Mouse (Mus musculus): ENCODE data around the gene Arpc1b. TPM values are rescaled to one million over a fixed set of nuclear protein-coding genes. Genes with fewer than 3 reads are reported as not detected.
A peak's percentile ranks its signal among the peaks of the same experiment; 100 is the strongest.

Gene Arpc1b
- polyA plus RNA-seq, 1 experiment from 2014 or later, result 51.2 TPM

- H3K27ac ChIP-seq (ENCODE audit: low read depth, low read length), result no peak overlapping the region
- no peak for ATAC-seq (replicated peaks; ENCODE audit: low FRiP score)
- no peaks in the 10 kb centered on the region for H3K9me3 ChIP-seq (ENCODE audit: control insufficient read depth, low read length)
- no peaks in the 10 kb centered on the region for H3K4me1 ChIP-seq (replicated peaks; ENCODE audit: control insufficient read depth, insufficient read depth, low read length)
- H3K4me2 ChIP-seq (ENCODE audit: low read depth, low read length, severe bottlenecking), result no peak overlapping the region
- H3K27me3 ChIP-seq (ENCODE audit: control insufficient read depth, insufficient read depth, low read length), result no peaks in the 10 kb centered on the region
- 91% methylated on average over 6 of the region's 6 CpGs for WGBS
- H3K4me3 ChIP-seq (ENCODE audit: low read depth, low read length), result no peak overlapping the region
- DNase-seq (ENCODE audit: low spot score), result no peak
- peaks cover 23% of the 10 kb centered on the region for H3K36me3 ChIP-seq (ENCODE audit: control insufficient read depth, insufficient read depth, low read length)
- no peak overlapping the region for H3K9ac ChIP-seq (ENCODE audit: low read length)
These were observed 35.3 kb downstream of the Arpc1b start for GRCm38 (mm10) chr5:145149294-145149693.

GRCm38 (mm10) chr5:145152690-145153089, 38.7 kb downstream of the Arpc1b start:
- H3K4me1 ChIP-seq (replicated peaks; ENCODE audit: control insufficient read depth, insufficient read depth, low read length), result no peaks in the 10 kb centered on the region
- peaks cover 4% of the 10 kb centered on the region; the same call in 1 of the 2 replicates for H3K36me3 ChIP-seq (ENCODE audit: control insufficient read depth, insufficient read depth, low read length)
- H3K9me3 ChIP-seq (ENCODE audit: control insufficient read depth, low read length), result no peaks in the 10 kb centered on the region
- no peak for ATAC-seq (replicated peaks; ENCODE audit: low FRiP score)
- no peak overlapping the region for H3K4me2 ChIP-seq (ENCODE audit: low read depth, low read length, severe bottlenecking)
- H3K4me3 ChIP-seq (ENCODE audit: low read depth, low read length), result no peak overlapping the region
- H3K27me3 ChIP-seq (ENCODE audit: control insufficient read depth, insufficient read depth, low read length), result no peaks in the 10 kb centered on the region
- no peak for DNase-seq (ENCODE audit: low spot score)
- H3K27ac ChIP-seq (ENCODE audit: low read depth, low read length), result no peak overlapping the region
- WGBS, result 92% methylated on average over 5 of the region's 5 CpGs
- no peak overlapping the region for H3K9ac ChIP-seq (ENCODE audit: low read length)

- Histone ChIP-seq H3K27me3 (ENCODE audit: control insufficient read depth, insufficient read depth, low read length) (no peaks in the 10 kb centered on the region), H3K9me3 (ENCODE audit: control insufficient read depth, low read length) (no peaks in the 10 kb centered on the region), H3K4me2 (ENCODE audit: low read depth, low read length, severe bottlenecking) (no peak overlapping the region), H3K9ac (ENCODE audit: low read length) (no peak overlapping the region), H3K4me3 (ENCODE audit: low read depth, low read length) (no peak overlapping the region), H3K36me3 (ENCODE audit: control insufficient read depth, insufficient read depth, low read length) (peaks cover 3% of the 10 kb centered on the region; the same call in 1 of the 2 replicates), H3K4me1 (replicated peaks; ENCODE audit: control insufficient read depth, insufficient read depth, low read length) (peaks cover 3% of the 10 kb centered on the region; the same call in 1 of the 2 replicates), H3K27ac (ENCODE audit: low read depth, low read length) (no peak overlapping the region)
- 94% methylated on average over 14 of the region's 14 CpGs for WGBS
- ATAC-seq (replicated peaks; ENCODE audit: low FRiP score) (no peak), DNase-seq (ENCODE audit: low spot score) (no peak)
These were observed 47.3 kb downstream of the Arpc1b start for GRCm38 (mm10) chr5:145161361-145161760.

- 83% methylated on average over 3 of the region's 3 CpGs for WGBS
- H3K9ac ChIP-seq (ENCODE audit: low read length), result no peak overlapping the region
- no peak overlapping the region for H3K27ac ChIP-seq (ENCODE audit: low read depth, low read length)
- H3K4me3 ChIP-seq (ENCODE audit: low read depth, low read length), result no peak overlapping the region
- ATAC-seq (replicated peaks; ENCODE audit: low FRiP score) (no peak), DNase-seq (ENCODE audit: low spot score) (no peak)
- H3K36me3 ChIP-seq (ENCODE audit: control insufficient read depth, insufficient read depth, low read length), result peaks cover 3% of the 10 kb centered on the region; the same call in 1 of the 2 replicates
- H3K4me1 ChIP-seq (replicated peaks; ENCODE audit: control insufficient read depth, insufficient read depth, low read length), result peaks cover 9% of the 10 kb centered on the region
- H3K27me3 ChIP-seq (ENCODE audit: control insufficient read depth, insufficient read depth, low read length), result no peaks in the 10 kb centered on the region
- H3K9me3 ChIP-seq (ENCODE audit: control insufficient read depth, low read length), result no peaks in the 10 kb centered on the region
- H3K4me2 ChIP-seq (ENCODE audit: low read depth, low read length, severe bottlenecking), result no peak overlapping the region
These were observed 50.7 kb downstream of the Arpc1b start for GRCm38 (mm10) chr5:145164710-145165109.

- Histone ChIP-seq H3K36me3 (ENCODE audit: control insufficient read depth, insufficient read depth, low read length) (peaks cover 3% of the 10 kb centered on the region; the same call in 1 of the 2 replicates), H3K27ac (ENCODE audit: low read depth, low read length) (no peak overlapping the region), H3K9me3 (ENCODE audit: control insufficient read depth, low read length) (no peaks in the 10 kb centered on the region), H3K4me2 (ENCODE audit: low read depth, low read length, severe bottlenecking) (no peak overlapping the region), H3K4me1 (replicated peaks; ENCODE audit: control insufficient read depth, insufficient read depth, low read length) (peaks cover 9% of the 10 kb centered on the region), H3K4me3 (ENCODE audit: low read depth, low read length) (no peak overlapping the region), H3K27me3 (ENCODE audit: control insufficient read depth, insufficient read depth, low read length) (no peaks in the 10 kb centered on the region), H3K9ac (ENCODE audit: low read length) (no peak overlapping the region)
- no peak for ATAC-seq (replicated peaks; ENCODE audit: low FRiP score)
- 90% methylated on average over 15 of the region's 15 CpGs for WGBS
- no peak for DNase-seq (ENCODE audit: low spot score)
These were observed 51.2 kb downstream of the Arpc1b start for GRCm38 (mm10) chr5:145165184-145165583.

- Histone ChIP-seq H3K9ac (ENCODE audit: low read length) (peak within 1 kb of the TSS; percentile 86), H3K9me3 (ENCODE audit: control insufficient read depth, low read length) (no peaks in the 10 kb centered on the region), H3K27ac (ENCODE audit: low read depth, low read length) (peak within 1 kb of the TSS; percentile 54; the same call in 1 of the 2 replicates), H3K27me3 (ENCODE audit: control insufficient read depth, insufficient read depth, low read length) (no peaks in the 10 kb centered on the region), H3K4me3 (ENCODE audit: low read depth, low read length) (peak within 1 kb of the TSS; percentile 78), H3K4me2 (ENCODE audit: low read depth, low read length, severe bottlenecking) (peak within 1 kb of the TSS; percentile 62), H3K36me3 (ENCODE audit: control insufficient read depth, insufficient read depth, low read length) (peaks cover 3% of the 10 kb centered on the region), H3K4me1 (replicated peaks; ENCODE audit: control insufficient read depth, insufficient read depth, low read length) (peaks cover 9% of the 10 kb centered on the region)
- WGBS, result 1% methylated on average over 51 of the region's 51 CpGs
- ATAC-seq (replicated peaks; ENCODE audit: low FRiP score) (peak; percentile 95), DNase-seq (ENCODE audit: low spot score) (peak; percentile 99)
These were observed 52.7 kb downstream of the Arpc1b start, which contains the start of the genes Ptcd1 and Cpsf4 for GRCm38 (mm10) chr5:145166536-145167305. Gene Ptcd1 (minus strand): TSS chr5:145167108. Gene Cpsf4 (plus strand): TSS chr5:145167213.

GRCm38 (mm10) chr5:145167306-145167661, 53.3 kb downstream of the Arpc1b start:
- peak overlapping the region; percentile 62 for H3K4me2 ChIP-seq (ENCODE audit: low read depth, low read length, severe bottlenecking)
- ATAC-seq (replicated peaks; ENCODE audit: low FRiP score) (peak; percentile 76), DNase-seq (ENCODE audit: low spot score) (no peak)
- no peak overlapping the region for H3K27ac ChIP-seq (ENCODE audit: low read depth, low read length)
- peak overlapping the region; percentile 86 for H3K9ac ChIP-seq (ENCODE audit: low read length)
- H3K36me3 ChIP-seq (ENCODE audit: control insufficient read depth, insufficient read depth, low read length), result peaks cover 7% of the 10 kb centered on the region
- under 1% methylated on average over 25 of the region's 28 CpGs for WGBS
- no peaks in the 10 kb centered on the region for H3K9me3 ChIP-seq (ENCODE audit: control insufficient read depth, low read length)
- H3K27me3 ChIP-seq (ENCODE audit: control insufficient read depth, insufficient read depth, low read length), result no peaks in the 10 kb centered on the region
- H3K4me3 ChIP-seq (ENCODE audit: low read depth, low read length), result peak overlapping the region; percentile 78
- peaks cover 9% of the 10 kb centered on the region for H3K4me1 ChIP-seq (replicated peaks; ENCODE audit: control insufficient read depth, insufficient read depth, low read length)

- no peaks in the 10 kb centered on the region for H3K9me3 ChIP-seq (ENCODE audit: control insufficient read depth, low read length)
- 89% methylated on average over 18 of the region's 18 CpGs for WGBS
These were observed 64.5 kb downstream of the Arpc1b start for GRCm38 (mm10) chr5:145178461-145178980.

More at GRCm38 (mm10) chr5:145178461-145178980, 64.5 kb downstream of the Arpc1b start:
- Histone ChIP-seq H3K9ac (ENCODE audit: low read length) (no peak overlapping the region), H3K27ac (ENCODE audit: low read depth, low read length) (no peak overlapping the region), H3K36me3 (ENCODE audit: control insufficient read depth, insufficient read depth, low read length) (peaks cover 17% of the 10 kb centered on the region), H3K4me2 (ENCODE audit: low read depth, low read length, severe bottlenecking) (no peak overlapping the region), H3K4me1 (replicated peaks; ENCODE audit: control insufficient read depth, insufficient read depth, low read length) (no peaks in the 10 kb centered on the region), H3K27me3 (ENCODE audit: control insufficient read depth, insufficient read depth, low read length) (no peaks in the 10 kb centered on the region), H3K4me3 (ENCODE audit: low read depth, low read length) (no peak overlapping the region)
- no peak for DNase-seq (ENCODE audit: low spot score)
- no peak for ATAC-seq (replicated peaks; ENCODE audit: low FRiP score)

All from forebrain, embryonic 11.5 days (tissue).